Mouse (Mus musculus): Measurements from ENCODE around the gene Kcng1. TPM values are rescaled to one million over a fixed set of nuclear protein-coding genes. Genes with fewer than 3 reads are reported as not detected.

The Kcng1 gene
- polyA plus RNA-seq, 1 experiment from 2014 or later: 1.1 TPM

GRCm38 (mm10) chr2:168299650-168300049 lies 18.1 kb upstream of the Kcng1 start:
- Histone ChIP-seq H3K4me1 (ENCODE audit: control insufficient read depth, insufficient read depth, low read length) (no peaks in the 10 kb centered on the region), H3K9me3 (ENCODE audit: control insufficient read depth, low read length) (no peaks in the 10 kb centered on the region), H3K9ac (ENCODE audit: low read depth, low read length) (no peak overlapping the region), H3K4me3 (ENCODE audit: low read depth, low read length) (no peak overlapping the region), H3K36me3 (ENCODE audit: control insufficient read depth, insufficient read depth, low read length) (no peaks in the 10 kb centered on the region), H3K4me2 (ENCODE audit: low read depth, low read length) (no peak overlapping the region), H3K27ac (replicated peaks; ENCODE audit: low read depth, low read length) (no peak overlapping the region), H3K27me3 (replicated peaks; ENCODE audit: control insufficient read depth, insufficient read depth, low read length) (no peaks in the 10 kb centered on the region)
- ATAC-seq (ENCODE audit: low read depth) (no peak), DNase-seq (ENCODE audit: low spot score) (no peak)
- 88% methylated on average over 8 of the region's 8 CpGs for WGBS

GRCm38 (mm10) chr2:168296530-168296929 lies 15.0 kb upstream of the Kcng1 start:
- Histone ChIP-seq H3K27ac (replicated peaks; ENCODE audit: low read depth, low read length) (no peak overlapping the region), H3K9ac (ENCODE audit: low read depth, low read length) (no peak overlapping the region), H3K9me3 (ENCODE audit: control insufficient read depth, low read length) (no peaks in the 10 kb centered on the region), H3K27me3 (replicated peaks; ENCODE audit: control insufficient read depth, insufficient read depth, low read length) (no peaks in the 10 kb centered on the region), H3K4me3 (ENCODE audit: low read depth, low read length) (no peak overlapping the region), H3K4me2 (ENCODE audit: low read depth, low read length) (no peak overlapping the region), H3K4me1 (ENCODE audit: control insufficient read depth, insufficient read depth, low read length) (no peaks in the 10 kb centered on the region), H3K36me3 (ENCODE audit: control insufficient read depth, insufficient read depth, low read length) (no peaks in the 10 kb centered on the region)
- DNase-seq (ENCODE audit: low spot score) (no peak), ATAC-seq (ENCODE audit: low read depth) (no peak)
- WGBS: 91% methylated on average over 10 of the region's 10 CpGs

- Histone ChIP-seq H3K4me1 (ENCODE audit: control insufficient read depth, insufficient read depth, low read length) (no peaks in the 10 kb centered on the region), H3K9me3 (ENCODE audit: control insufficient read depth, low read length) (peaks cover 8% of the 10 kb centered on the region; the same call in 1 of the 2 replicates), H3K9ac (ENCODE audit: low read depth, low read length) (no peak overlapping the region), H3K4me2 (ENCODE audit: low read depth, low read length) (no peak overlapping the region), H3K27me3 (replicated peaks; ENCODE audit: control insufficient read depth, insufficient read depth, low read length) (no peaks in the 10 kb centered on the region), H3K4me3 (ENCODE audit: low read depth, low read length) (no peak overlapping the region), H3K36me3 (ENCODE audit: control insufficient read depth, insufficient read depth, low read length) (no peaks in the 10 kb centered on the region), H3K27ac (replicated peaks; ENCODE audit: low read depth, low read length) (no peak overlapping the region)
- ATAC-seq (ENCODE audit: low read depth) (no peak), DNase-seq (ENCODE audit: low spot score) (no peak)
- whole genome bisulfite sequencing: 40% methylated on average over 6 of the region's 6 CpGs
Measured at GRCm38 (mm10) chr2:168292521-168292920, 11.0 kb upstream of the Kcng1 start.

GRCm38 (mm10) chr2:168292041-168292440 lies 10.5 kb upstream of the Kcng1 start:
- Histone ChIP-seq H3K27me3 (replicated peaks; ENCODE audit: control insufficient read depth, insufficient read depth, low read length) (no peaks in the 10 kb centered on the region), H3K9ac (ENCODE audit: low read depth, low read length) (no peak overlapping the region), H3K4me2 (ENCODE audit: low read depth, low read length) (no peak overlapping the region), H3K4me3 (ENCODE audit: low read depth, low read length) (no peak overlapping the region), H3K4me1 (ENCODE audit: control insufficient read depth, insufficient read depth, low read length) (no peaks in the 10 kb centered on the region), H3K9me3 (ENCODE audit: control insufficient read depth, low read length) (peaks cover 8% of the 10 kb centered on the region; the same call in 1 of the 2 replicates), H3K36me3 (ENCODE audit: control insufficient read depth, insufficient read depth, low read length) (no peaks in the 10 kb centered on the region), H3K27ac (replicated peaks; ENCODE audit: low read depth, low read length) (no peak overlapping the region)
- no peak for ATAC-seq (ENCODE audit: low read depth)
- WGBS: 12% methylated on average over 10 of the region's 10 CpGs
- DNase-seq (ENCODE audit: low spot score): no peak

- Histone ChIP-seq H3K36me3 (ENCODE audit: control insufficient read depth, insufficient read depth, low read length) (no peaks in the 10 kb centered on the region), H3K4me1 (ENCODE audit: control insufficient read depth, insufficient read depth, low read length) (no peaks in the 10 kb centered on the region), H3K4me2 (ENCODE audit: low read depth, low read length) (no peak overlapping the region), H3K27ac (replicated peaks; ENCODE audit: low read depth, low read length) (no peak overlapping the region), H3K9me3 (ENCODE audit: control insufficient read depth, low read length) (peaks cover 8% of the 10 kb centered on the region), H3K27me3 (replicated peaks; ENCODE audit: control insufficient read depth, insufficient read depth, low read length) (no peaks in the 10 kb centered on the region), H3K9ac (ENCODE audit: low read depth, low read length) (no peak overlapping the region), H3K4me3 (ENCODE audit: low read depth, low read length) (no peak overlapping the region)
- no peak for ATAC-seq (ENCODE audit: low read depth)
- WGBS: 66% methylated on average over 2 of the region's 2 CpGs
- no peak for DNase-seq (ENCODE audit: low spot score)
Measured at GRCm38 (mm10) chr2:168289851-168290250, 8.3 kb upstream of the Kcng1 start.

GRCm38 (mm10) chr2:168289016-168289415 lies 7.5 kb upstream of the Kcng1 start:
- H3K27me3 ChIP-seq (replicated peaks; ENCODE audit: control insufficient read depth, insufficient read depth, low read length): no peaks in the 10 kb centered on the region
- peaks cover 8% of the 10 kb centered on the region for H3K9me3 ChIP-seq (ENCODE audit: control insufficient read depth, low read length)
- 51% methylated on average over 9 of the region's 9 CpGs for WGBS
- H3K36me3 ChIP-seq (ENCODE audit: control insufficient read depth, insufficient read depth, low read length): no peaks in the 10 kb centered on the region
- H3K27ac ChIP-seq (replicated peaks; ENCODE audit: low read depth, low read length): no peak overlapping the region
- no peak overlapping the region for H3K4me2 ChIP-seq (ENCODE audit: low read depth, low read length)
- DNase-seq (ENCODE audit: low spot score) (no peak), ATAC-seq (ENCODE audit: low read depth) (no peak)
- H3K4me3 ChIP-seq (ENCODE audit: low read depth, low read length): no peak overlapping the region
- no peak overlapping the region for H3K9ac ChIP-seq (ENCODE audit: low read depth, low read length)
- no peaks in the 10 kb centered on the region for H3K4me1 ChIP-seq (ENCODE audit: control insufficient read depth, insufficient read depth, low read length)

- Histone ChIP-seq H3K9ac (ENCODE audit: low read depth, low read length) (no peak overlapping the region), H3K4me1 (ENCODE audit: control insufficient read depth, insufficient read depth, low read length) (no peaks in the 10 kb centered on the region), H3K9me3 (ENCODE audit: control insufficient read depth, low read length) (peaks cover 8% of the 10 kb centered on the region), H3K36me3 (ENCODE audit: control insufficient read depth, insufficient read depth, low read length) (no peaks in the 10 kb centered on the region), H3K27ac (replicated peaks; ENCODE audit: low read depth, low read length) (no peak overlapping the region), H3K4me3 (ENCODE audit: low read depth, low read length) (no peak overlapping the region), H3K27me3 (replicated peaks; ENCODE audit: control insufficient read depth, insufficient read depth, low read length) (peaks cover 8% of the 10 kb centered on the region), H3K4me2 (ENCODE audit: low read depth, low read length) (no peak overlapping the region)
- no peak for ATAC-seq (ENCODE audit: low read depth)
- no peak for DNase-seq (ENCODE audit: low spot score)
- WGBS: 17% methylated on average over 3 of the region's 3 CpGs
Measured at GRCm38 (mm10) chr2:168286987-168287386, 5.5 kb upstream of the Kcng1 start.

- no peak overlapping the region for H3K9ac ChIP-seq (ENCODE audit: low read depth, low read length)
- H3K27me3 ChIP-seq (replicated peaks; ENCODE audit: control insufficient read depth, insufficient read depth, low read length): peaks cover 26% of the 10 kb centered on the region
- 85% methylated on average over 6 of the region's 6 CpGs for WGBS
- no peak overlapping the region for H3K27ac ChIP-seq (replicated peaks; ENCODE audit: low read depth, low read length)
- H3K4me3 ChIP-seq (ENCODE audit: low read depth, low read length): no peak overlapping the region
- H3K4me2 ChIP-seq (ENCODE audit: low read depth, low read length): no peak overlapping the region
- no peaks in the 10 kb centered on the region; the same call in 1 of the 2 replicates for H3K9me3 ChIP-seq (ENCODE audit: control insufficient read depth, low read length)
- no peak for DNase-seq (ENCODE audit: low spot score)
- no peak for ATAC-seq (ENCODE audit: low read depth)
- H3K4me1 ChIP-seq (ENCODE audit: control insufficient read depth, insufficient read depth, low read length): no peaks in the 10 kb centered on the region
- no peaks in the 10 kb centered on the region for H3K36me3 ChIP-seq (ENCODE audit: control insufficient read depth, insufficient read depth, low read length)
Measured at GRCm38 (mm10) chr2:168285143-168285542, 3.6 kb upstream of the Kcng1 start.

GRCm38 (mm10) chr2:168280729-168281581 lies 581 bp downstream of the Kcng1 start:
- Histone ChIP-seq H3K9me3 (ENCODE audit: control insufficient read depth, low read length) (no peaks in the 10 kb centered on the region; the same call in 1 of the 2 replicates), H3K36me3 (ENCODE audit: control insufficient read depth, insufficient read depth, low read length) (no peaks in the 10 kb centered on the region), H3K27ac (replicated peaks; ENCODE audit: low read depth, low read length) (no peak overlapping the region), H3K27me3 (replicated peaks; ENCODE audit: control insufficient read depth, insufficient read depth, low read length) (peaks cover 56% of the 10 kb centered on the region), H3K4me3 (ENCODE audit: low read depth, low read length) (peak overlapping the region; percentile 58), H3K4me2 (ENCODE audit: low read depth, low read length) (peak overlapping the region; percentile 98), H3K9ac (ENCODE audit: low read depth, low read length) (peak overlapping the region; percentile 64), H3K4me1 (ENCODE audit: control insufficient read depth, insufficient read depth, low read length) (no peaks in the 10 kb centered on the region)
- ATAC-seq (ENCODE audit: low read depth): peak; percentile 79
- peak; percentile 55 for DNase-seq (ENCODE audit: low spot score)
- 3% methylated on average over 31 of the region's 82 CpGs for WGBS
